Mouse (Mus musculus): ENCODE results near the gene Masp2. TPM values are rescaled to one million over a fixed set of nuclear protein-coding genes. Genes with fewer than 3 reads are reported as not detected.

Gene Masp2
- polyA plus RNA-seq, 1 experiment: 1.3 TPM

DNA sequence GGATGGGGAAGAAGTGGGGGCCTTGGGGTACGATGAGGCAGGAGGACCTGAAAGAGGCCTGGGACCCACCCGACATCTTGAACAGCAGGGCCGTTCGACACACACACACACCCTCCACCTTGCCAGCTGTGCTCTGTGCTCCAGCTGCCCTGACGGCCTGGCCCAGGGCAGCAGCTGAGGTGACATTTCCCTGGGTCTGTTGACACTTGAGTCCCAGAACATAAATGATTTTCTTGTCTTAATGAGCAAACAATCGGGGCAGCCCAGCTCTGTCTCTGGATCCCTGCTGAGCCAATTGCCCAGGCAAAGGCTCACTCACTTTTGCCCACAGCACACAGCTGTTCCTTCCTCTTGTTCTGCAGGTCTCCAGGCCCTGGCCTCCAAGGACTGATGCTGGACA lies 61.7 kb downstream of the Masp2 start:
- WGBS: 82% methylated on average over 6 of the region's 6 CpGs
- Histone ChIP-seq H3K36me3 (ENCODE audit: control insufficient read depth, insufficient read depth, low read length) (no peaks in the 10 kb centered on the region), H3K27ac (ENCODE audit: insufficient read depth, low read length) (no peak overlapping the region), H3K4me3 (ENCODE audit: extremely low read depth, insufficient read depth, insufficient read length) (no peak overlapping the region), H3K4me1 (ENCODE audit: control insufficient read depth, insufficient read depth, insufficient read length) (no peaks in the 10 kb centered on the region), H3K27me3 (ENCODE audit: control insufficient read depth, insufficient read depth, low read length) (no peaks in the 10 kb centered on the region)
- no peak for DNase-seq (ENCODE audit: low read depth in 1 of 2, low spot score in 2 of 2)
- TF ChIP-seq POLR2A (IDR thresholded peaks at IDR 0.05; ENCODE audit: low read depth, low read length) (no peak), CTCF (IDR thresholded peaks at IDR 0.05; ENCODE audit: extremely low read depth, insufficient read depth, insufficient read length, insufficient replicate concordance) (no peak)

Other genes with a start within 250 kb of the Masp2 start
- gene Ubiad1, start 157.8 kb upstream of the Masp2 start, polyA plus RNA-seq (2012; rRNA removed): 11.3 and 13.2 TPM in 2 replicates
- 14.2 and 14.6 TPM in 2 replicates for gene Mtor, start 153.9 kb upstream of the Masp2 start, polyA plus RNA-seq (2012; rRNA removed)
- 1.3 and 3.6 TPM in 2 replicates for gene Angptl7, start 102.1 kb upstream of the Masp2 start, polyA plus RNA-seq (2012; rRNA removed)
- 29.2 and 31.6 TPM in 2 replicates for gene Exosc10, start 44.1 kb upstream of the Masp2 start, polyA plus RNA-seq (2012; rRNA removed)
- gene Srm, start 11.1 kb upstream of the Masp2 start, polyA plus RNA-seq (2012; rRNA removed): 55.7 and 80.0 TPM in 2 replicates
- gene Tardbp, start 24.5 kb downstream of the Masp2 start, polyA plus RNA-seq (2012; rRNA removed): 49.8 and 57.0 TPM in 2 replicates
- 0.07 TPM in 1 of 2 replicates, not detected in the other for gene Gm572, start 40.8 kb downstream of the Masp2 start, polyA plus RNA-seq (2012; rRNA removed)
- gene Casz1, start 201.9 kb downstream of the Masp2 start, polyA plus RNA-seq (2012; rRNA removed): 6.0 and 9.1 TPM in 2 replicates